Mouse (Mus musculus) myocyte (in vitro differentiated cells): Measurements from ENCODE around the gene Fbxw15.

Experiments used
- CEBPB ChIP-seq: IDR thresholded peaks from 2 replicates; pipeline ENCODE4 v1.6.1; 2011; ENCODE audit warnings: mild to moderate bottlenecking, moderate library complexity; ENCODE audit not compliant: poor library complexity, insufficient read depth, severe bottlenecking
- E2F4 ChIP-seq: IDR thresholded peaks from one replicate; pipeline ENCODE4 v1.6.1; 2011; ENCODE audit warnings: mild to moderate bottlenecking, control low read depth, moderate library complexity; ENCODE audit not compliant: insufficient read depth
- MAX ChIP-seq: IDR thresholded peaks from one replicate; pipeline ENCODE4 v1.6.1; 2011; ENCODE audit warnings: low read depth, mild to moderate bottlenecking, control low read depth
- MYOD1 ChIP-seq, 3 experiments: IDR thresholded peaks; one replicate each; pipeline ENCODE4 v1.6.1; 2011; ENCODE audit warnings: control low read depth in 2 of 3, low read depth in 2 of 3, mild to moderate bottlenecking in 2 of 3, moderate library complexity in 1 of 3; ENCODE audit not compliant: insufficient read length in 2 of 3, control insufficient read depth in 1 of 3
- MYOG ChIP-seq, 3 experiments: IDR thresholded peaks; one replicate each; pipeline ENCODE4 v1.6.1; 2011; ENCODE audit warnings: control low read depth in 2 of 3, low read depth in 2 of 3, mild to moderate bottlenecking in 2 of 3; ENCODE audit not compliant: insufficient read length in 2 of 3, control insufficient read depth in 1 of 3, insufficient read depth in 1 of 3
- POLR2A ChIP-seq: IDR thresholded peaks from one replicate; pipeline ENCODE4 v1.6.1; 2011; ENCODE audit warnings: low read depth, mild to moderate bottlenecking, control low read depth, moderate library complexity; ENCODE audit not compliant: insufficient read length
- POLR2AphosphoS2 ChIP-seq: IDR thresholded peaks from one replicate; pipeline ENCODE4 v1.6.1; 2011; ENCODE audit warnings: low read depth, control low read depth; ENCODE audit not compliant: insufficient read length
- REST ChIP-seq: IDR thresholded peaks from one replicate; pipeline ENCODE4 v1.6.1; 2011; ENCODE audit warnings: mild to moderate bottlenecking, control low read depth, moderate library complexity; ENCODE audit not compliant: insufficient read depth, insufficient read length
- SRF ChIP-seq: IDR thresholded peaks from one replicate; pipeline ENCODE4 v1.6.1; 2011; ENCODE audit warnings: low read depth; ENCODE audit not compliant: control insufficient read depth, insufficient read length
- TCF12 ChIP-seq: IDR thresholded peaks from one replicate; pipeline ENCODE4 v1.6.1; 2011; ENCODE audit warnings: mild to moderate bottlenecking, control low read depth; ENCODE audit not compliant: poor library complexity, insufficient read depth, severe bottlenecking
- TCF3 ChIP-seq: IDR thresholded peaks from one replicate; pipeline ENCODE4 v1.6.1; 2011; ENCODE audit warnings: low read depth, control low read depth; ENCODE audit not compliant: insufficient read length
- USF1 ChIP-seq: IDR thresholded peaks from one replicate; pipeline ENCODE4 v1.6.1; 2011; ENCODE audit warnings: low read depth, mild to moderate bottlenecking, control low read depth, moderate library complexity

GRCm38 (mm10) chr9:109565546-109565945 is 2.5 kb downstream of the Fbxw15 start:
- TF ChIP-seq POLR2AphosphoS2: no peak
- no peak for TF ChIP-seq POLR2A
- TF ChIP-seq MAX: no peak
- TF ChIP-seq CEBPB: no peak
- no peak for TF ChIP-seq E2F4
- TF ChIP-seq TCF12: no peak
- TF ChIP-seq SRF: no peak
- TF ChIP-seq MYOG (IDR thresholded peaks at IDR 0.05; ENCODE audit: control insufficient read depth in 1 of 3, insufficient read depth in 1 of 3, insufficient read length in 2 of 3, low read depth in 2 of 3): no peak
- TF ChIP-seq USF1: no peak
- no peak for TF ChIP-seq MYOD1 (IDR thresholded peaks at IDR 0.05; ENCODE audit: control insufficient read depth in 1 of 3, insufficient read length in 2 of 3, low read depth in 2 of 3)
- TF ChIP-seq TCF3: no peak
- TF ChIP-seq REST: no peak
